Mouse (Mus musculus): Measurements from ENCODE around the gene Fbxo34. TPM values are rescaled to one million over a fixed set of nuclear protein-coding genes. Genes with fewer than 3 reads are reported as not detected.

The Fbxo34 gene
- polyA plus RNA-seq, 1 experiment: 38.7 TPM

DNA sequence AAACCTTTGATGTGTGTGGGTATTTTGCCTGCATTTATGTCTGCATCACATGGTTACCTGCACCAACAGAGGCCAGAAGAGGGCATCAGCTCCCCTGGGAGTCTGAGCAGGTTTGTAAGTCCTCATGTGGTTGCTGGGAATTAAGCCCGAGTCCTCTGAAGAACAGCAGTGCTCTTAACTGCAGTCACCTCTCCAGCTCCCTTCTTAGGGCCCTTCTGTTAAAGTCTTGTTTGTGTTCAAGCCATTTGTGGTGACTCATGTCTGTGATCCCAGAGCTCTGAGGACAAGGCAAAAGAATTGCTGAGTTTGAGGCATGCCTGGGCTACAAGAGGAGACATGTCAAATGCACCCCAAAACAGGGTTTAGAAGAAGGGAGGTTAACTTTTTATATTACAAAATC lies 82.3 kb downstream of the Fbxo34 start:
- H3K4me1 ChIP-seq (ENCODE audit: control insufficient read depth, insufficient read depth, low read length): peaks cover 8% of the 10 kb centered on the region
- TF ChIP-seq POLR2A (IDR thresholded peaks at IDR 0.05; ENCODE audit: insufficient read depth, low read length): no peak
- TF ChIP-seq CTCF (IDR thresholded peaks at IDR 0.05; ENCODE audit: low read depth, low read length): peak; percentile 20
- no peaks in the 10 kb centered on the region for H3K9me3 ChIP-seq (replicated peaks; ENCODE audit: control insufficient read depth, insufficient read depth, low read length, poor library complexity, severe bottlenecking)
- peak overlapping the region; percentile 64 for H3K27ac ChIP-seq (ENCODE audit: insufficient read depth, low read length)
- no peaks in the 10 kb centered on the region for H3K36me3 ChIP-seq (ENCODE audit: control insufficient read depth, insufficient read depth, low read length, poor library complexity, severe bottlenecking)
- H3K4me3 ChIP-seq (ENCODE audit: low read depth, low read length): no peak overlapping the region
- no peak overlapping the region for H3K9ac ChIP-seq (ENCODE audit: low read depth, poor library complexity, severe bottlenecking)
- no peaks in the 10 kb centered on the region for H3K27me3 ChIP-seq (ENCODE audit: control insufficient read depth, insufficient read depth, low read length, poor library complexity, severe bottlenecking)

DNA sequence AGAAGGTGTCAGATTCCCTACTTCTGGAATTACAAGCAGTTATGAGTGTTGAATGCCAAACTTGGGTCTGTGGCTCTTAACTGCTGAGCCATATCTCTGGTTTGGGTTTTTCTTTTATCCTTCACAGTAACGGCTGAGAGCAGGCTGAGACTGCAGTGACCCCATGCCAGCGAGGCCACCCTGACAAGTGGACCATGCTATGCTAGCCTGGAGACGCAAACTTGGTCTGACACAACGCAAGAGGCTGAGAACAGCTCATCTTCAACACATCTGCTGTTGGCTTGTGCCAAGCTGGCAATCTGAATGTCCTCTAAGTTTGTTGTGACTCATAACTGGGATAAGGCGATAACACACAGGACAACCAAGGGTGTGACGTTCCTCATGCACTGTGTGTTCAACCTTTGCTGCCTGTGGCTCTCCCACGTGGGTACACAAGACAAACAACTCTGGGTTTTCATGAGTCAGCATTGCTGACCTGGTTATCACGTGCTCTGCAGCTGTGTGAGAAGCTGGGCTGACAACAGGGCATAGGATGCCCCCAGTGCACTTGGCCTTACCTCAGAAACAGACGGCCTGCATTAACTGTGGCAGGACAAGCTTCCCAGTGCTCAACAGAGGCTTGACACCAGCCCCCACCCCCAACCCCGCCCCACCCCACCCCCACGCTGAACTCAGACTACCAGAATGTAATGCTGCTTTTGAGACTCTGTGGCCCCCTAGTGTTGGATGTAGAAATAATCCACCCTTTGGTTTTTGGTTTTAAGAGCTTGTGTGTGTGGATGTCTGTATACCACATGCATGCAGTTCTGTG lies 83.3 kb downstream of the Fbxo34 start:
- Histone ChIP-seq H3K9me3 (replicated peaks; ENCODE audit: control insufficient read depth, insufficient read depth, low read length, poor library complexity, severe bottlenecking) (no peaks in the 10 kb centered on the region), H3K9ac (ENCODE audit: low read depth, poor library complexity, severe bottlenecking) (no peak overlapping the region), H3K4me1 (ENCODE audit: control insufficient read depth, insufficient read depth, low read length) (peaks cover 10% of the 10 kb centered on the region), H3K36me3 (ENCODE audit: control insufficient read depth, insufficient read depth, low read length, poor library complexity, severe bottlenecking) (no peaks in the 10 kb centered on the region), H3K27me3 (ENCODE audit: control insufficient read depth, insufficient read depth, low read length, poor library complexity, severe bottlenecking) (no peaks in the 10 kb centered on the region), H3K4me3 (ENCODE audit: low read depth, low read length) (no peak overlapping the region), H3K27ac (ENCODE audit: insufficient read depth, low read length) (peak overlapping the region; percentile 9; the same call in 1 of the 2 replicates)
- TF ChIP-seq POLR2A (IDR thresholded peaks at IDR 0.05; ENCODE audit: insufficient read depth, low read length) (no peak), EP300 (IDR thresholded peaks at IDR 0.05; ENCODE audit: insufficient read depth, low read depth, low read length) (no peak)

DNA sequence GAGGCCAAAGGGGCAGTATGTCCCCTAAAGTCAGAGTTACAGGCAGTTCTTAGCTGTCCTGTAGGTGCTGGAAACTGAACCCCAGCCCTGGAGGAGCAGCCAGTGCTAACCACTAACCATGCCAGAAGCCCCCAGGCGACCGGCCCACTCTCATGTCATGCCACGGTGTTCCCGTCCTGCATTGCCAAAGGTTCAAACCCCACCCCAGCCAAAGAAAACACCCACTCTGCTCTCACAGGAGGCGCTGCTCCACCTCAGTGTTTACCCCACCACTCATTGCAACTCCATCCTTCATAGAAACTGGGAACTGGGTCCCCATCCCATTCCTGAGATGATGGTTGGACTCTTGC lies 83.9 kb downstream of the Fbxo34 start:
- Histone ChIP-seq H3K27ac (ENCODE audit: insufficient read depth, low read length) (no peak overlapping the region), H3K36me3 (ENCODE audit: control insufficient read depth, insufficient read depth, low read length, poor library complexity, severe bottlenecking) (no peaks in the 10 kb centered on the region), H3K27me3 (ENCODE audit: control insufficient read depth, insufficient read depth, low read length, poor library complexity, severe bottlenecking) (no peaks in the 10 kb centered on the region), H3K4me3 (ENCODE audit: low read depth, low read length) (no peak overlapping the region), H3K9ac (ENCODE audit: low read depth, poor library complexity, severe bottlenecking) (no peak overlapping the region), H3K4me1 (ENCODE audit: control insufficient read depth, insufficient read depth, low read length) (peaks cover 14% of the 10 kb centered on the region), H3K9me3 (replicated peaks; ENCODE audit: control insufficient read depth, insufficient read depth, low read length, poor library complexity, severe bottlenecking) (no peaks in the 10 kb centered on the region)
- TF ChIP-seq CTCF (IDR thresholded peaks at IDR 0.05; ENCODE audit: low read depth, low read length) (no peak), EP300 (IDR thresholded peaks at IDR 0.05; ENCODE audit: insufficient read depth, low read depth, low read length) (no peak), POLR2A (IDR thresholded peaks at IDR 0.05; ENCODE audit: insufficient read depth, low read length) (no peak)

DNA sequence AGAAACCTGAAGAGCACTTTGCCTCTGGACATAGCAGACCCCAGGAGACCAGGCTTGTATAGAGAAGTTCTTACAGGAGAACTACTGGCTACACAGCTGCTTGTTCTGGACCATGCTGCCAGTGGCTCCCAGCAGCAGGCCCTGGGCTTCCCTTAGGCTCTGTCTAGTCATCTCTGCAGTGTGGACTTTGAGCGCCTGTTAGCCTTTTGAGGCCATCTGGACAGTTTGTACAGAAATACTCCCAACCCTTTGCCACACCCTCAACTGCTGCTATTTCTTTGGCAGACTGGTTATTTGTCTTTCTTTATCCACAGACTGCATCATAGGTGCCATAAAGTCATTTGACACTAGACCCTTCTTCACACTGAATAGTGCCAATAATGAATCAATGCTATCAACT lies 84.9 kb downstream of the Fbxo34 start:
- Histone ChIP-seq H3K36me3 (ENCODE audit: control insufficient read depth, insufficient read depth, low read length, poor library complexity, severe bottlenecking) (no peaks in the 10 kb centered on the region), H3K27me3 (ENCODE audit: control insufficient read depth, insufficient read depth, low read length, poor library complexity, severe bottlenecking) (no peaks in the 10 kb centered on the region), H3K9me3 (replicated peaks; ENCODE audit: control insufficient read depth, insufficient read depth, low read length, poor library complexity, severe bottlenecking) (no peaks in the 10 kb centered on the region), H3K4me3 (ENCODE audit: low read depth, low read length) (no peak overlapping the region), H3K9ac (ENCODE audit: low read depth, poor library complexity, severe bottlenecking) (no peak overlapping the region), H3K4me1 (ENCODE audit: control insufficient read depth, insufficient read depth, low read length) (peaks cover 14% of the 10 kb centered on the region), H3K27ac (ENCODE audit: insufficient read depth, low read length) (no peak overlapping the region)
- TF ChIP-seq EP300 (IDR thresholded peaks at IDR 0.05; ENCODE audit: insufficient read depth, low read depth, low read length) (no peak), POLR2A (IDR thresholded peaks at IDR 0.05; ENCODE audit: insufficient read depth, low read length) (no peak), CTCF (IDR thresholded peaks at IDR 0.05; ENCODE audit: low read depth, low read length) (no peak)

DNA sequence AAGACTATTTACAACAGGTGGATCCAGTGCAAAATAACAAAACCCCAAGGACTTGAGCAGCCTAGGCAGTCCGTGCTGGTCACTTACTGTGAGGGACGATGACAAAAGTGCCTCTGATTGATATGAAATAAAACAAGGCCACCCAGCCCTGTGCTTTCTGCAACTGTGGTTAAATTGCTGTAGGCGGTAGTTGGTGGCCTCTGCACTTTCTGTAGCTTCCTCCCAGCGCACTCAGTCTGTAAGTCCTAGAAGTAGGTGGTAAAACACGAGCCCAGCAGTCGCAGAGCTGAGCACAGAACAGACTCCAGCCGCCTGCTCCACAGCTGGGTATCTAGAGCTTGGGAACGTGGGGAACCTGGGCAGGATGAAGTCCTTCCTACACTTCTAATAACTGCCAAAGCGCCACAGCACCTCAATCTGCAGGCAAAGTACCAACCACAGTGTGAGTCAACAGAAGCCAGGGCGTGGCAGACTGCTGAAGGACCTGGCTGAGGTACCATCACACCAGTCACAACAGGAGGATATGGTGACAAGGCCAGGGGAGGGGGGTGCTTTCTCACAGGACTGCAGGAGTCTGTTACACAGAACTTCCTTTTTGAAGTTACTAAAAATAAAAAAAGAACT lies 91.2 kb downstream of the Fbxo34 start:
- Histone ChIP-seq H3K9me3 (replicated peaks; ENCODE audit: control insufficient read depth, insufficient read depth, low read length, poor library complexity, severe bottlenecking) (no peaks in the 10 kb centered on the region), H3K9ac (ENCODE audit: low read depth, poor library complexity, severe bottlenecking) (no peak overlapping the region), H3K4me1 (ENCODE audit: control insufficient read depth, insufficient read depth, low read length) (peaks cover 9% of the 10 kb centered on the region), H3K27ac (ENCODE audit: insufficient read depth, low read length) (no peak overlapping the region), H3K4me3 (ENCODE audit: low read depth, low read length) (no peak overlapping the region), H3K27me3 (ENCODE audit: control insufficient read depth, insufficient read depth, low read length, poor library complexity, severe bottlenecking) (no peaks in the 10 kb centered on the region), H3K36me3 (ENCODE audit: control insufficient read depth, insufficient read depth, low read length, poor library complexity, severe bottlenecking) (peaks cover 43% of the 10 kb centered on the region)
- no peak for TF ChIP-seq POLR2A (IDR thresholded peaks at IDR 0.05; ENCODE audit: insufficient read depth, low read length)

DNA sequence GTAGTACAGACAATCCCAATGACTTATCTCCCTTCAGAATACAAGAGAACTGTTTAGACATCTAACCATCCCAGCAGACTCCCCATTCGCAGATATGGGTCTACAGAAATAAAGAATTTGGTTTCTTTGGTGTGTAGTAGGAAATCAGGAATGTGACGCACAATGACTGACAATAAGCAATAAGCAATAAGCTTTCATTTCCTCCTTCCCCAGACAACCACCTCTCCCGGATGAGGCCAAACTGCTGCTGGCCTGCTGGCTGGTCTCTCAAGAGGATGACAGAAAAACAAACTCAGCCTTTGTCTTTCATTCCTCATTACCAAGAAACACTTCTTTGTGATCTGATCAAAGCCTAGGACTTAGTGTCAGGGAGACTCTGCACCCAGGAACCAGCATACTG lies 92.1 kb downstream of the Fbxo34 start:
- H3K4me1 ChIP-seq (ENCODE audit: control insufficient read depth, insufficient read depth, low read length): peaks cover 7% of the 10 kb centered on the region
- H3K9ac ChIP-seq (ENCODE audit: low read depth, poor library complexity, severe bottlenecking): no peak overlapping the region
- H3K36me3 ChIP-seq (ENCODE audit: control insufficient read depth, insufficient read depth, low read length, poor library complexity, severe bottlenecking): peaks cover 51% of the 10 kb centered on the region
- H3K4me3 ChIP-seq (ENCODE audit: low read depth, low read length): no peak overlapping the region
- no peaks in the 10 kb centered on the region for H3K9me3 ChIP-seq (replicated peaks; ENCODE audit: control insufficient read depth, insufficient read depth, low read length, poor library complexity, severe bottlenecking)
- no peak overlapping the region for H3K27ac ChIP-seq (ENCODE audit: insufficient read depth, low read length)
- no peak for TF ChIP-seq EP300 (IDR thresholded peaks at IDR 0.05; ENCODE audit: insufficient read depth, low read depth, low read length)
- TF ChIP-seq POLR2A (IDR thresholded peaks at IDR 0.05; ENCODE audit: insufficient read depth, low read length): no peak
- TF ChIP-seq CTCF (IDR thresholded peaks at IDR 0.05; ENCODE audit: low read depth, low read length): no peak
- no peaks in the 10 kb centered on the region for H3K27me3 ChIP-seq (ENCODE audit: control insufficient read depth, insufficient read depth, low read length, poor library complexity, severe bottlenecking)
